Mouse (Mus musculus) heart, postnatal 0 days (tissue): ENCODE results near the gene Efcab11. TPM values are rescaled to one million over a fixed set of nuclear protein-coding genes. Genes with fewer than 3 reads are reported as not detected.

Source experiments
- ATAC-seq: fragments of 200-750 bp; cut with Nextera tagmentation; 2 replicates; pipeline ENCODE4 v1.8.0; 2017; ENCODE audit warnings: low read depth, moderate number of reproducible peaks, moderate library complexity; ENCODE audit not compliant: insufficient read depth
- DNase-seq: peaks from one replicate; pipeline ENCODE4 v3.0.0-alpha.2; 2016; ENCODE audit warnings: low spot score
- H3K27ac ChIP-seq: fragments of 300-500 bp; sonication (generic); 2 replicates; pipeline ENCODE4 v1.5.1; 2014; ENCODE audit warnings: low read depth, mild to moderate bottlenecking
- H3K27me3 ChIP-seq: fragments of 300-500 bp; sonication (generic); 2 replicates; pipeline ENCODE4 v1.6.1; 2014; ENCODE audit warnings: low read length, mixed read lengths; ENCODE audit not compliant: control insufficient read depth, insufficient read depth
- H3K36me3 ChIP-seq: fragments of 300-500 bp; sonication (generic); replicated peaks from 2 replicates; pipeline ENCODE4 v1.6.1; 2014; ENCODE audit warnings: low read length, mixed read lengths; ENCODE audit not compliant: control insufficient read depth, insufficient read depth
- H3K4me1 ChIP-seq: fragments of 300-500 bp; sonication (generic); 2 replicates; pipeline ENCODE4 v1.6.1; 2014; ENCODE audit warnings: antibody characterized with exemption; ENCODE audit not compliant: control insufficient read depth, insufficient read depth
- H3K4me2 ChIP-seq: fragments of 300-500 bp; sonication (generic); 2 replicates; pipeline ENCODE4 v1.6.1; 2014; ENCODE audit warnings: low read depth, mild to moderate bottlenecking, low read length, moderate library complexity
- H3K4me3 ChIP-seq: fragments of 300-500 bp; sonication (generic); 2 replicates; pipeline ENCODE4 v1.5.1; 2014; ENCODE audit warnings: low read depth, low read length
- H3K9ac ChIP-seq: fragments of 300-500 bp; sonication (generic); replicated peaks from 2 replicates; pipeline ENCODE4 v1.6.1; 2014; ENCODE audit warnings: low read depth, low read length, mixed read lengths
- H3K9me3 ChIP-seq: fragments of 300-500 bp; sonication (generic); replicated peaks from 2 replicates; pipeline ENCODE4 v1.6.1; 2016; ENCODE audit warnings: low read length; ENCODE audit not compliant: control insufficient read depth
- CTCF ChIP-seq: IDR thresholded peaks from 2 replicates; pipeline ENCODE4 v1.5.1; 2016; ENCODE audit warnings: antibody characterized with exemption, control low read depth, low read depth
- EP300 ChIP-seq: IDR thresholded peaks from 2 replicates; pipeline ENCODE4 v1.6.1; 2016; ENCODE audit warnings: antibody characterized with exemption, low read depth
- WGBS: fragments of 180-500 bp; shearing (Covaris S2); extraction: QIAGEN DNeasy Blood & Tissue Kit; methylation state at CpG from one replicate; pipeline ENCODE4 v1.1.7; 2014; 5-methylcytosine and 5-hydroxymethylcytosine counted together
- polyA plus RNA-seq: library from polyadenylated mRNA; unstranded; fragments of >200 nt; fragmentation: Nextera tagmentation; extraction: Ambion mirVana; gene quantifications from 2 replicates; pipeline ENCODE4 v1.2.1, GENCODE M21; 2015
- total RNA-seq: library from RNA; depleted of rRNA; stranded (reverse); fragments of >200 nt; gene quantifications from 2 replicates; pipeline ENCODE4 v1.2.3, GENCODE M21; 2014; ENCODE audit warnings: low replicate concordance

Efcab11 gene
- total and polyA plus RNA-seq, 2 experiments from 2014 or later, result 2.2 to 4.0 TPM

- H3K4me3 ChIP-seq, result no peak overlapping the region
- no peaks in the 10 kb centered on the region for H3K9me3 ChIP-seq
- H3K27ac ChIP-seq, result no peak overlapping the region
- WGBS, result 68% methylated on average over 5 of the region's 5 CpGs
- no peaks in the 10 kb centered on the region for H3K27me3 ChIP-seq
- H3K4me2 ChIP-seq, result no peak overlapping the region
- no peaks in the 10 kb centered on the region for H3K4me1 ChIP-seq
- no peak for DNase-seq
- peaks cover 18% of the 10 kb centered on the region; the same call in 1 of the 2 replicates for H3K36me3 ChIP-seq
- ATAC-seq, result 0 out of 2 replicates have a peak, but pooled peaks have one; percentile 13
- no peak for TF ChIP-seq EP300
- TF ChIP-seq CTCF, result no peak
- no peak overlapping the region for H3K9ac ChIP-seq
These were observed 39.5 kb upstream of the Efcab11 start for GRCm38 (mm10) chr12:99923703-99924102.

DNA sequence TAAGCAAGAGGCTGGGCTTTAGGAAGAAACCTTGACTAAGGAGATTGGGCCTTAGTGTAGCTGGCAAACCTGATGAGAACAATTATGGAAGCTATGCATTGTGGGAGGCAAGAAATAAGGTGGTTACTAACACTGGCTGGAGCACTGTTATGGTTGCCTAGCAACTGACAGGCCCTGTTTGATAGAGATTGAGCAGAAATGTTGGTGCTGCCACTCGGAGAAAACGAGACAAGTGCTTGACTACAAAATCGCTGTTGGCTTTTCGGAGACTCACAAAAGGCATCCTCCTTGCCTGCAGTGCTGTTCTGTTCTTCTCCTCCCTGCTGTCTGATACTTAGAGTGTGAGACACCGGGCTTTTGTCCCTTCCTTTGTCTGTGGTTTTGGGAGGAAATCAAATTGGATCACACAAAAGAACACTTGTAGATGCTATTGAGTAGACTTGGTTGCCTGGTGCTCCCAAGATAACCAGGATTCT, 38.9 kb upstream of the Efcab11 start:
- Histone ChIP-seq H3K27me3 (no peaks in the 10 kb centered on the region), H3K9me3 (no peaks in the 10 kb centered on the region), H3K4me2 (no peak overlapping the region), H3K4me1 (no peaks in the 10 kb centered on the region), H3K9ac (no peak overlapping the region), H3K4me3 (no peak overlapping the region), H3K27ac (no peak overlapping the region), H3K36me3 (peaks cover 16% of the 10 kb centered on the region; the same call in 1 of the 2 replicates)
- no peak for DNase-seq
- peak; percentile 29; the same call in 1 of the 2 replicates for ATAC-seq
- 31% methylated on average over 5 of the region's 5 CpGs for WGBS
- TF ChIP-seq CTCF (no peak), EP300 (no peak)

GRCm38 (mm10) chr12:99921045-99921444, 36.8 kb upstream of the Efcab11 start:
- ATAC-seq, result no peak
- DNase-seq, result no peak
- no peaks in the 10 kb centered on the region for H3K27me3 ChIP-seq
- 87% methylated on average over 3 of the region's 3 CpGs for WGBS
- no peaks in the 10 kb centered on the region for H3K9me3 ChIP-seq
- TF ChIP-seq EP300, result no peak
- TF ChIP-seq CTCF, result peak; percentile 43
- no peak overlapping the region for H3K27ac ChIP-seq
- H3K4me1 ChIP-seq, result no peaks in the 10 kb centered on the region
- no peak overlapping the region for H3K4me2 ChIP-seq
- H3K36me3 ChIP-seq, result peaks cover 11% of the 10 kb centered on the region; the same call in 1 of the 2 replicates
- H3K9ac ChIP-seq, result no peak overlapping the region
- H3K4me3 ChIP-seq, result no peak overlapping the region

DNA sequence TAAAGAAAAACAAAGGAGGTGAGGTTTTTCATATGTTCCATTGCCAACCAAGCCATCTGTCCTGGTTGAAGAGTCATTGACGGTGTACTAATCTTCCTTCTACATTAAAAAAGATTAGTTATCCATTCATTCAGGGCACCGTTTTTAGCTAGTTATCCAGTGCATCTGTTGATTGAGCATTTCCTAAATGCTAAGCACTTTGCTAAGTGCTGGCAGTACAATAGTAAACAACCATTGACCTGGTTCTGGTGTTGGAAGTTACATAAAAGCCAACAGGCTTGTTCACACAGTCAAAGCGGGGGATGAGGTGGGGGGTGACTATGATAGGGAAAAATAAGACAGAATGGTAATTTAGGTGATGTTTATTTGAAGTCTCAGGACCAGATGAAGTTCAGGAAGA, 35.4 kb upstream of the Efcab11 start:
- Histone ChIP-seq H3K27ac (no peak overlapping the region), H3K36me3 (peaks cover 18% of the 10 kb centered on the region), H3K9me3 (no peaks in the 10 kb centered on the region), H3K9ac (no peak overlapping the region), H3K4me1 (no peaks in the 10 kb centered on the region), H3K4me3 (no peak overlapping the region), H3K4me2 (no peak overlapping the region), H3K27me3 (no peaks in the 10 kb centered on the region)
- 91% methylated on average over 3 of the region's 3 CpGs for WGBS
- no peak for ATAC-seq
- no peak for TF ChIP-seq EP300
- DNase-seq, result no peak

DNA sequence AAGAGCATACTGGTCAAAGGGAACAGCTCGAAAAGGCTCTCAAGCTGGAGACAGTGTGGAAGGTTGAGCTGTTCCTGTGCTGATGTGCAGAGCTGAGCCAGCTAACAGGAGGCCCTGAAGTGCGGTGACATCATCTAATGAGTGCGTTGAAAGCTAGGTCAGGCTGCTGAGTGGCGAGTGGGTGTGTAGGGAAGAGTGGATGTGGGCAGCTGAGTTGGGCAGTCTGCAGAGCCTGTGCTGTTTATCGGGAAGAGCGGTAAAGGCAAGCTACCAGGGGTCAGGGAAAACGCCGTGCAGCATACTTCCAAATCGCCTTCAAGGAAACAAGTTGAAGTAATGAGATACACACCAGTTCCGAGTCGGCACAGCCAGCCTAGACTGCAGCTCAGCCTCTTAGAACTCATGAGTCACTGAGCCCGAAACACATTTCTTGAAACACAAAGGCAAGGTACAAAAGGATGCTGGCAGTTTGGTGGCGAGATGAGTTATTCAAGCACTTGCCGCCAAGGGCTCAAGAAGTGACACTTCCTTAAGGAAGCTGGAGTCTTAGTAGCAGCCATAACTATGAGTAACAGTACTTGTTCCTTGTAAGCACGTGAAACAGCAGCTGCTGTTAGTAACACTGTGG, 33.7 kb upstream of the Efcab11 start:
- WGBS, result 50% methylated on average over 15 of the region's 15 CpGs
- no peak overlapping the region for H3K9ac ChIP-seq

DNA sequence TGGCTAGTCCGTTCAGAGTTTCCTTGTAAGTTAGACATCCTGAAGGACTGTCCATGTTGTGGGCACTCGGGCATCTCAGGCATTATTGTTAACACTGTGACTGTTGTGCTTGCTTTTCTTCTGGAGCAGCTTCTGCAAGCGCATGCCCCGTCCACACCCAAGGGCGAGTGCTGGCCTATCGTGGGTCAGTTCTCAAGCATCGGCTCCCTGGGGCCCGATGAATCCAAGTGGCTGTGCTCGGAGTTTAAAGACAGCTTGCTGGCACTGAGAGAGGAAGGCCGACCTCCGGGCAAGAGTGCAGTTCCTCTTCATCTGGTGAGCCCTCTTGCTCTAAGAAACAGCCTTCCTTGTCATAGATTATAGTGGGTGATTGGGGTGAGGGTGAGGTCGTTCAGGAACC, 27.2 kb upstream of the Efcab11 start:
- no peak overlapping the region for H3K9ac ChIP-seq
- H3K27me3 ChIP-seq, result no peaks in the 10 kb centered on the region
- ATAC-seq, result no peak
- no peak overlapping the region for H3K4me3 ChIP-seq
- DNase-seq, result no peak
- H3K4me1 ChIP-seq, result no peaks in the 10 kb centered on the region
- no peak overlapping the region for H3K27ac ChIP-seq
- TF ChIP-seq EP300 (no peak), CTCF (no peak)
- 80% methylated on average over 12 of the region's 12 CpGs for WGBS
- no peaks in the 10 kb centered on the region for H3K9me3 ChIP-seq
- no peak overlapping the region for H3K4me2 ChIP-seq
- H3K36me3 ChIP-seq, result peaks cover 50% of the 10 kb centered on the region

More for the DNA sequence above, 33.7 kb upstream of the Efcab11 start:
- ATAC-seq (peak; percentile 88), DNase-seq (peak; percentile 60)
- peaks cover 21% of the 10 kb centered on the region for H3K36me3 ChIP-seq
- TF ChIP-seq EP300, result no peak
- TF ChIP-seq CTCF, result no peak
- no peaks in the 10 kb centered on the region for H3K4me1 ChIP-seq
- H3K27ac ChIP-seq, result no peak overlapping the region
- peak overlapping the region; percentile 15; the same call in 1 of the 2 replicates for H3K4me2 ChIP-seq
- no peaks in the 10 kb centered on the region for H3K27me3 ChIP-seq
- H3K4me3 ChIP-seq, result no peak overlapping the region
- no peaks in the 10 kb centered on the region for H3K9me3 ChIP-seq
